14 mouse cellular contexts compared by ENCODE assay signal in genomic region chr2:58415037-58415436, GRCm38 (mm10). TPM values are rescaled to one million over a fixed set of nuclear protein-coding genes. Genes with fewer than 3 reads are reported as not detected.
DNase-seq lines count a peak whose midpoint lies in the region; ATAC-seq and TF ChIP-seq lines count a peak whose summit lies in the region.
"Had no signal": no experiment of that assay in that cellular context is flagged by ENCODE, and none has a peak within 500 bp of the region (broad histone marks: within the 10 kb centered on the region; RNA-seq: fewer than 3 reads in every experiment).

No protein-coding gene starts in this region.

- TF ChIP-seq POLR2A in lung, adult 2 months (IDR thresholded peaks at IDR 0.05; ENCODE audit: borderline replicate concordance, extremely low read depth, low read depth, low read length): no peak

- H3K36me3 ChIP-seq in lung, postnatal 0 days (ENCODE audit: insufficient read depth, low read length): no peaks in the 10 kb centered on the region
- no peaks in the 10 kb centered on the region for H3K36me3 ChIP-seq in ES-E14 (ENCODE audit: control insufficient read depth, insufficient read depth, low read length, poor library complexity, severe bottlenecking)
- H3K36me3 ChIP-seq in hindbrain, embryonic 14.5 days (replicated peaks; ENCODE audit: control insufficient read depth, insufficient read depth): no peaks in the 10 kb centered on the region

- no peaks in the 10 kb centered on the region for H3K27me3 ChIP-seq in lung, postnatal 0 days (replicated peaks; ENCODE audit: insufficient read depth, low read length)
- H3K27me3 ChIP-seq in hindbrain, embryonic 14.5 days (ENCODE audit: control insufficient read depth, insufficient read depth, low read length): no peaks in the 10 kb centered on the region

- ATAC-seq in lung, postnatal 0 days: no peak
- 0 out of 2 replicates have a peak, but pooled peaks have one; percentile 40 for ATAC-seq in megakaryocyte, adult 5-6 weeks (ENCODE audit: poor library complexity, severe bottlenecking)
- no peak for ATAC-seq in hindbrain, embryonic 14.5 days (ENCODE audit: low FRiP score)
- ATAC-seq: forebrain, postnatal 0 days; hindbrain, embryonic 16.5 days; midbrain, embryonic 16.5 days had no signal

- in situ Hi-C loops in ES-E14 (cut with MboI; ENCODE audit: low sequenced_read_pairs in 2 of 2, unreplicated experiment in 2 of 2): loop anchor here in 1 of 2 experiments (25.0 kb wide), 1 partner anchor 378 kb away; no protein-coding TSS in a partner anchor

- H3K4me3 ChIP-seq in lung, postnatal 0 days (ENCODE audit: low read depth, low read length): no peak overlapping the region
- H3K4me3 ChIP-seq in lung, adult 2 months (replicated peaks; ENCODE audit: extremely low read depth, low read depth, low read length): no peak overlapping the region
- H3K4me3 ChIP-seq in ES-E14 (ENCODE audit: insufficient read depth in 1 of 2, low read depth in 1 of 2, low read length in 2 of 2, poor library complexity in 1 of 2, severe bottlenecking in 1 of 2): no peak overlapping the region
- no peak overlapping the region for H3K4me3 ChIP-seq in hindbrain, embryonic 14.5 days (replicated peaks; ENCODE audit: low read length)

- TF ChIP-seq EP300 in lung, postnatal 0 days (IDR thresholded peaks at IDR 0.05): no peak

- H3K4me1 ChIP-seq in lung, postnatal 0 days (ENCODE audit: insufficient read depth, low read depth, low read length): no peaks in the 10 kb centered on the region
- H3K4me1 ChIP-seq in lung, adult 2 months (ENCODE audit: control insufficient read depth, insufficient read depth, low read length): no peaks in the 10 kb centered on the region
- H3K4me1 ChIP-seq in ES-E14 (ENCODE audit: control insufficient read depth in 2 of 2, insufficient read depth in 2 of 2, low read length in 2 of 2, poor library complexity in 1 of 2): no peaks in the 10 kb centered on the region
- H3K4me1 ChIP-seq in hindbrain, embryonic 14.5 days (replicated peaks; ENCODE audit: control insufficient read depth, insufficient read depth, low read length): no peaks in the 10 kb centered on the region

- no peak overlapping the region for H3K4me2 ChIP-seq in lung, postnatal 0 days (replicated peaks; ENCODE audit: low read depth, low read length)
- H3K4me2 ChIP-seq in hindbrain, embryonic 14.5 days (replicated peaks): no peak overlapping the region

- H3K27ac ChIP-seq in lung, postnatal 0 days (ENCODE audit: low read length): no peak overlapping the region
- no peak overlapping the region for H3K27ac ChIP-seq in ES-E14 (ENCODE audit: insufficient read depth, low read depth, low read length, poor library complexity, severe bottlenecking)
- no peak overlapping the region for H3K27ac ChIP-seq in hindbrain, embryonic 14.5 days

- DNase-seq in lung, postnatal 0 days (ENCODE audit: low spot score): no peak
- no peak for DNase-seq in lung, adult 2 months
- DNase-seq in ES-E14 (ENCODE audit: low read depth, low spot score): peak; percentile 17
- peak; percentile 15 for DNase-seq in thymus, postnatal 4 days
- DNase-seq in hindbrain, embryonic 14.5 days (ENCODE audit: low spot score): no peak
- no peak for DNase-seq in heart, postnatal 14 days
- DNase-seq: cerebellum, postnatal 10 days; forebrain, postnatal 0 days; kidney, postnatal 4 days; lung, adult 18-20 months had no signal

- intact Hi-C loops in heart, postnatal 14 days (cut with DNase I): no loop called here

- H3K9me3 ChIP-seq in lung, postnatal 0 days (ENCODE audit: low read length): no peaks in the 10 kb centered on the region
- no peaks in the 10 kb centered on the region for H3K9me3 ChIP-seq in ES-E14 (ENCODE audit: control insufficient read depth, insufficient read depth, low read depth, low read length)
- H3K9me3 ChIP-seq in hindbrain, embryonic 14.5 days (ENCODE audit: control insufficient read depth, low read length): no peaks in the 10 kb centered on the region

- peak; percentile 39 for TF ChIP-seq CTCF in lung, postnatal 0 days (IDR thresholded peaks at IDR 0.05)
- TF ChIP-seq CTCF in lung, adult 2 months (IDR thresholded peaks at IDR 0.05; ENCODE audit: insufficient read depth, low read length): no peak

- H3K9ac ChIP-seq in lung, postnatal 0 days (replicated peaks; ENCODE audit: low read depth): no peak overlapping the region
- no peak overlapping the region for H3K9ac ChIP-seq in ES-E14 (ENCODE audit: insufficient read depth, low read depth, low read length, poor library complexity, severe bottlenecking)
- no peak overlapping the region for H3K9ac ChIP-seq in hindbrain, embryonic 14.5 days
- H3K9ac ChIP-seq: forebrain, postnatal 0 days had no signal

TF ChIP-seq in ES-E14, 5 proteins besides CTCF, POLR2A, EP300 and RAD21:
- TF ChIP-seq HCFC1 (IDR thresholded peaks at IDR 0.05; ENCODE audit: borderline replicate concordance, insufficient read depth, low read length) (no peak), ZC3H11A (IDR thresholded peaks at IDR 0.05; ENCODE audit: borderline replicate concordance, low read depth, low read length) (peak; percentile 66; the same call in 1 of the 2 replicates)

RNA-seq across cellular contexts. Expression of gene Gm17409, which starts 54.9 kb away (rescaled TPM):
- polyA plus RNA-seq in lung, postnatal 0 days (2015; fragmentation: Nextera tagmentation; extraction: Ambion mirVana): not detected in 2 replicates
- not detected in 2 replicates for polyA plus RNA-seq in lung, adult 2 months (2012; rRNA removed)
- not detected in 2 replicates for total RNA-seq in ES-E14 (2012; rRNA removed)
- total RNA-seq in megakaryocyte, adult 5-6 weeks (2015): not detected in 2 replicates
- not detected in 2 replicates for total RNA-seq in megakaryocyte, adult 5-6 weeks (2017)
- polyA plus RNA-seq in hindbrain, embryonic 14.5 days (2014; fragmentation: Nextera tagmentation; extraction: Ambion mirVana): not detected in 2 replicates
- not detected for total RNA-seq in heart, postnatal 14 days (2021)
- total RNA-seq: forebrain, postnatal 0 days; left cerebral cortex, postnatal 14 days had no signal
- polyA plus RNA-seq: forebrain, postnatal 0 days; hindbrain, embryonic 16.5 days; midbrain, embryonic 16.5 days had no signal

RNA-seq across cellular contexts. Expression of gene Acvr1c, which starts 57.3 kb away (rescaled TPM):
- polyA plus RNA-seq in lung, postnatal 0 days (2015; fragmentation: Nextera tagmentation; extraction: Ambion mirVana): 0.23 and 0.35 TPM in 2 replicates
- 0.15 and 0.69 TPM in 2 replicates for polyA plus RNA-seq in lung, adult 2 months (2012; rRNA removed)
- total RNA-seq in ES-E14 (2012; rRNA removed): not detected in 2 replicates
- total RNA-seq in megakaryocyte, adult 5-6 weeks (2015): 0.02 TPM in 1 of 2 replicates, not detected in the other
- total RNA-seq in megakaryocyte, adult 5-6 weeks (2017): 0.12 and 0.15 TPM in 2 replicates
- 0.58 and 0.63 TPM in 2 replicates for polyA plus RNA-seq in hindbrain, embryonic 14.5 days (2014; fragmentation: Nextera tagmentation; extraction: Ambion mirVana)
- total RNA-seq in heart, postnatal 14 days (2021): 1 to 10 TPM in 1 of 2 experiments, under 1 TPM in 1; 0.32 to 2.5 TPM

Comparison
In these comparisons a context has a peak if more than half of its experiments do, and no peak if none do; other contexts are left out.
1. DNase-seq: peak in ES-E14 (single experiment) and thymus, postnatal 4 days (single experiment); none in lung, postnatal 0 days (single experiment), lung, adult 2 months (single experiment), hindbrain, embryonic 14.5 days (single experiment) and heart, postnatal 14 days (0 of 2).